Mouse (Mus musculus) naive thymus-derived CD4-positive, alpha-beta T cell, adult 2 months (primary cell): ENCODE results near the gene Proser3.

Source experiments
- DNase-seq: peaks from one replicate; pipeline ENCODE4 v3.0.0-alpha.2; 2011; ENCODE audit warnings: low read depth

Gene Proser3

DNA sequence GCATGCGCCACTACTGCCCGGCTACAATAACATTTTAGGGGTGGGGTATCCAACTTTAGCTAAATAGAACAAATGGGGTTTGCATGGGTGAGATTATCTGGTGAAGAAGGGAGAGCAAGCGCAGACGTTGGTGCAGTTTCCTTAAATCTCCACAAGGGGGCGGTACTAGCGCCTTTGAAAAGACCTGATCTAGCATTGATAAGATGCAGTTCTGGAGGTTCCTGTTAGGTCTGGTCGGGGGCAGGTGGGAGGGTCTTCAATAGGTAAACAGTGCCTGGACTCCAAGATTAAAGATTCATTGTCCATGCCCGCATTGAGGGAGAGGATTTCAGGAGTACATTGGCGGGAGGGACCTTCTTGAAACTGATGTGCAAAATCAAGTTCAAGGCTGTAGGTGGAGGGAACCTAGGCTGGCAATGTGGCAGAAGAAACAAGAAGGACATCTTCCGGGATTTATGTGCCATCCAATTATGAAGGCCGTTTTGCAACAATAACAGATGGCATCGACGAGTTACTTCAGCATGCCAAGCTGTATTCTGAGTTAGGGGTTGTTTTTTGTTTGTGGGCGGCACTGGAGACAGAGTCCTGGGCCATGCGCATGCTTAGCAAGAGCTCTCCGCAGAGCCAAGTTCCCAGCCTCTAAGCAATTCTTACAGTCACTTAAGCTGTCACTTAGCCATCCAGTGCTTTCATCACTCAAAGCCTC lies 61.7 kb downstream of the Proser3 start:
- DNase-seq: peak; percentile 69
